Mouse (Mus musculus) lung, postnatal 36 days (tissue): ENCODE results near the gene Gm45062.

Experiments used
- DNase-seq: peaks from one replicate; pipeline ENCODE4 v3.0.0; 2022; ENCODE audit warnings: mixed read lengths

The Gm45062 gene

DNA sequence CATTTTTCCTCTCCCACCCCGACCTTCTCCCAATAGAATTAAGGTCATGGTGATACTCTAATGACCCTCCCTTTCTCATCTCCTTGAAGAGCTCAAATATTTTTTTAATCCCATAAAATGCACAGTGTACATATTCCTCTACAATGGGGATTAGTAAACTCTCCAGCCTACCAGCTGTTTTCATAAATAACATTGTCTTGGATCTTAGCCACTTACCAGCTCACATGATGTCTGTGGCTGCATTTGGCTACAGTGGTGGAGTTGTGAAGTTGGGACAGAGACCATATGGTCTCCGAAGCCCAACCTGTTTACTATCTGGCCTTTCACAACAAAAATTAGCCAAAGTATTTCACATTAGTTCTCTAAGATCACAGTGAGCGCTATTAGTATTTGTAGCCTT, 111.4 kb downstream of the Gm45062 start:
- no peak for DNase-seq

GRCm38 (mm10) chr6:8373051-8373450, 113.8 kb downstream of the Gm45062 start:
- DNase-seq: no peak

DNA sequence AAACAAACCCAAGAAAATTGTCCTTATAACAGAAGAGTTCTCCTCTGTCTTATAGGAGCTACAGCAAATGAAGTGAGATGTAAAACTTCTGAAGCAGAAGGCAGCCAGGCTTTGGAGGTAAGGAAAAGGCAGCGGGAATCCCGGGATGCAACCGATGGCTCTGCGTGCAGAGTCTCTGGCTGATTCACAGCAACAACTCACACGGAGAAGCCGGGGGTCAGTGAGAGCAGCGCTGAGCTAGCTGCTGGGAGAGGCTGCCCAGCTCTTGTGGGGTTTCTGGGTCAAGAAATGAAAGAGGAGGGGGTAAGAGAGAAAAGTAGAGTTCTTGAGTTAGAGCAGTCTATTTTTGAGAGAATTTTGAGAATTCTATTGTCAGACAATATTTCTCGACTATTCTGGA, 114.6 kb downstream of the Gm45062 start:
- DNase-seq: no peak

DNA sequence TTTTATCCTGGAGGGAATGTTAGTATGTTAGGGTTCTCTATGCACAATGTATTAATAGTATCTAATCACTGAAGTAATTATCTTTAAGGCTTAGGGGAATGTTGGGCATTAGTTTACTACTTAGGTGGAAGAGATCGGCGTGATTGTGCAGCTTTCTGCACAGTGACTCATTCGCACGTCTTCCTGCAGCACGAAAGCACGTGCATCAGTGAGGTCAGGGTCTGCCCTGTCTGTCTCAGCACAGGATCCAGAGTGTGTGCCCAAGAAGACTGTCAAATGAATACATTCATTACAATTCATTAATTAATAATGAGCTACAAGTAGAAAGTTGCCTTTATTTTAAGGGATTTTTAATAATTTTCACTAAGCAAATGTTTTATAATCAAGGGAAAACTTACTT, 115.0 kb downstream of the Gm45062 start:
- DNase-seq: no peak

GRCm38 (mm10) chr6:8374712-8375111, 115.5 kb downstream of the Gm45062 start:
- DNase-seq: no peak

- DNase-seq: no peak
These were observed 117.1 kb downstream of the Gm45062 start for GRCm38 (mm10) chr6:8376351-8376750.

DNA sequence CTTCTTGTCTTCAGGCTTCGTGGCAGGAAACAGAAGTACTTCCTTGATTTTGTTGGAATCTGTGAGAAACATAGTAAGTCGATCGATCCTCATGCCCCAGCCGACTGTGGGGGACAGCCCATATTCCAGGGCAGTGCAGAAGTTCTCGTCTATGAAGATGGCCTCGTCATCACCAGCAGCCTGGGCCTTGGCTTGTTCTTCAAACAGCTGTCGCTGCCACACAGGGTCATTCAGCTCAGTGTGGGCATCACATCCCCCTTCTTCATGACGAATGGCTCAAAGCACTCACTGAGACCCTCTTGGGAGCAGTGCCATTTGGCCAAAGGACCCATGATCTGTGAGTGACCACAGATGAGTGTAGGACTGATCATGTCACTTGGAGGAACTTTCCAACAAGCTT, 118.4 kb downstream of the Gm45062 start:
- DNase-seq: no peak

DNA sequence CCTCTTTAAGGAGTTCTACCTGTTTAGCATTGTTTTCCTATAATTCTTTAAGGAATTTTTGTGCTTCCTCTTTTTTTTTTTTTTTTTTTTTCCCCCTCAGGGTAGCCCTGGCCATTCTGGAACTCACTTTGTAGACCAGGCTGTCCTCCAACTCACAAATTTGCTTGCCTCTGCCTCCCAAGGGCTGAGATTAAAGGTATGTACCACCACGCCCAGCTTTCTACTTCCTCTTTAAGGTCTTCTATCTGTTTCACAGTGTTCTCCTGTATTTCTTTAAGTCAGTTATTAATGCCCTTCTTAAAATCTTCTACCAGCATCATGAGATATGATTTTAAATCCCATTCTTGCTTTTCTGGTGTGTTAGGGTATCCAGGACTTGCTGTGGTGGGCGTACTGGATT, 130.1 kb downstream of the Gm45062 start:
- no peak for DNase-seq

DNA sequence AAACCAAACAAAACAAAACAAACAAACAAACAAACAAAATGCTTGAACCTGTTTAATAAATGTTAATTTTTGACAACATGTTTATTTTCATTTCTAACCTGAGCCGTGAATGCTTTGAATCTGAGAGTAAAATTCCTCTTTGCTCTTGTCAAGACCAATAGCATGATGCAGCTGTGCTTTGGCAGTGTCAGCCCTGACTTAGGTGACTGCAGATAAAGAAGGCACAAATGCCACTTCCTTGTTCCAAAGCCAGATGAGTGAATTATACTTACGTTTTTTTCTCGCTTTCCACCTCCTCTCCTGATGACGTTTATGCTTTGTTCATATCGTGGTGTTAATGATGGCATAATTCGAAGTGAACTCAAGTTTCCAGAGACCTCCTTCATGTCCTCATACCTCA, 131.0 kb downstream of the Gm45062 start:
- DNase-seq: no peak

DNA sequence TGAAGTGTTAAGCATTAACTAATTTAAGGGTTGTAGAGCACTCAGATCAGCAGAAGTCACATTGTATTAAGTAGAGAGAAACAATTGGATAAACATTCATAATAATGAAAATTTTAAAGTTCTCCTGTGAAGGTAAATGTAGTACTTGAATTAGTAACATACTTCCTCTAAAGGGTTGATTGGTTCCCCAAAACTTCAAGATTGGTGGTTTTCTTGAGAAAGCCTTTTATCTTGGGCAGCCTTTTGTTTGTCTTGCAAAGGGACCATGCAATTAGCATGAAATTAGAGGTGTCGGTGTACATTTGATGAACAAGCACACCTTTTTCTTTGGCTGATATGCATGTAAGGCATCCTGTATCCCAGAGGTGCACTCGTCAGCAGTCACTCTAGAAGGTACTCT, 131.7 kb downstream of the Gm45062 start:
- no peak for DNase-seq

- no peak for DNase-seq
These were observed 133.8 kb downstream of the Gm45062 start for GRCm38 (mm10) chr6:8393029-8393428.

DNA sequence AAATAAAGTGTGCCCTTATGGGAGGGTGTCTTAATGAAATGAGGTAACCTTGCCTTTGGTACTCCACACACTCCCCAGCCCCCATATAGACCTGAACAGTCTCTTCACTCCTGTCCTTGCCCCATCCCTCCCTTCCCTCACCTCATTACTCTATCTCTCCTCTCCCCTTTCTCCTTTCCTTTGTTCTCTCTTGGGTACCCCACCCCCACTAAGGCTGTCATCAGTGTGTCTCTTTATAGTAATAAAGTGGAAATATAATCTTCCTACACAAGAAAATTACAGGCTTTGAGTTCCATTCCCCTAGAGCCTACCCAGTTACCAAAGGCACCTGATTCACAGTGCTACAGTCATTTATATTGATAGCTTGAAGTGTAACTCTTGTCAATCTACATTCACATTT, 134.8 kb downstream of the Gm45062 start:
- DNase-seq: no peak

GRCm38 (mm10) chr6:8395061-8395460, 135.8 kb downstream of the Gm45062 start:
- DNase-seq: no peak

GRCm38 (mm10) chr6:8397252-8397651, 138.0 kb downstream of the Gm45062 start:
- no peak for DNase-seq

GRCm38 (mm10) chr6:8399710-8400109, 140.5 kb downstream of the Gm45062 start:
- DNase-seq: no peak

GRCm38 (mm10) chr6:8403127-8403526, 143.9 kb downstream of the Gm45062 start:
- no peak for DNase-seq

DNA sequence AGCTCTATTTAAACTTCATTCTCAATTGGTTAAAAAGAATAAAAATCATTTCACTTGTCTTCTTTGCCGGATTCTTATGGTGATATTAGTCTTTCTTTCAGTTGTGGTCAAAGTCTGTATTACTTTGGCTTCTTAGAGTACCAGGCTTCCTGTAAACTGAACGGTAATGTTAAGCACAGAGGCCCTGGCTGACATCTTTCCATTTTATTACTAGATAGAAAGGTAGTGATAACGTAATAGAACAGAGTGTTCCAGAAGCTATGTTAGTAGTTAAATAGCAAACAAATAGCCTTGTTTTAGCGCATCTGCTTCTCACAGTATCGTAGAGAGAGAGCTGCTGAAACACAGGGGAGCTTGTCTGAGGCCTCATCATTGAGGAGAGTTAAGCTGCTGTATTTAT, 146.6 kb downstream of the Gm45062 start:
- no peak for DNase-seq

DNA sequence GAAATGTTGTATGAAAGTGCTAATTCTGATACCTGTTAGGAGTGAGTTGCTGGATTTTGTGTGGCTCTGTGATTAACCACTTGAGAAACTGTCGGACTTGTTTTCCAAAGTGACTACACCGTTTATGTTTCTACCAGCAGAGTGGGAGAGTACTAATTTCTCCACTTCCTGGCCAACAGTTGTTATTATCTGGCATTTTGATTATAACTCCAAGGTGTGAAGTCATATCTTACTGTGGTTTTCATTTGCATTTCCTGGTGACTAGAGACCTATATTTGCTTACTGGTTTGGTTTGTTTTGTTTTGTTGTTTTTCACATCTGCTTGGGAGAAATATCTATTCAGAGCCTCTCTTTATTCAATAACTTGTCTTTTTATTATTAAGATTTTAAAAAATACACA, 149.1 kb downstream of the Gm45062 start:
- DNase-seq: no peak

GRCm38 (mm10) chr6:8409865-8410264, 150.6 kb downstream of the Gm45062 start:
- DNase-seq: no peak

DNA sequence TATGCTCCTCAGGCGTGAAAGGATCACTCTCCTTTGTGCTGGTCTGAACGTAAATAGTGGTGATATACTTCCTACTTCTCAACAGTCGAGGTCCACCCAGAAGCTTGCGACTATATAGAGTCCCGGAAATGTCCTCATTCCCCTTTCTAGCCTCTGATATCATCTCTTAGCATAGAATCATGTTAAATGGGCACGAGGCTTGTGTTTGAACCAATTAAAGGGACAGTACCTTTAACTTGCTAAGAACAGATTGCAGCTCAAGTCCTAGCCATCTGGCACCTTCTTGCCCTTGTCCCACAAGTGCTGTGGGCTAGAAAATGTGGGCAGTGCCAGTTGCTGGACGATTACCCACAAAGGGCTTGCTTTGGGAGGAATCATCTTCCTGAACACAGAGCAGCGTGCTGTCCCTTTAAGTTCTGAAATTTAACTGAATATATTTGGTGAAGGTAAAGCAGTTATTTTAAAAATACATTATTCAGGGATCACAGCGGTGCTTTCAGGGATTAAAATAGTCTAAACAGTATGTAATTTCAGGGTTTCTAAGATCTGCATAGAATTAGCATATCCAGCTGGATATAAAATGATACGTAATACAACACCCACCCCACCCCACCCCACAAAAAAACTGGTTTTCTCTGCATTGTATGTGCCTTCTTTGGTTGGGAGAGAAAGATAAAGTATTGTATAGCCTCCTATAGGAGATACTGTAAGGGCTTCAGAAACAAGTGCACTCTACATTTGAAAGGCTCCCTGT, 153.8 kb downstream of the Gm45062 start:
- DNase-seq: no peak

- DNase-seq: no peak
These were observed 154.8 kb downstream of the Gm45062 start for GRCm38 (mm10) chr6:8414020-8414419.

GRCm38 (mm10) chr6:8415823-8416222, 156.6 kb downstream of the Gm45062 start:
- DNase-seq: no peak

DNA sequence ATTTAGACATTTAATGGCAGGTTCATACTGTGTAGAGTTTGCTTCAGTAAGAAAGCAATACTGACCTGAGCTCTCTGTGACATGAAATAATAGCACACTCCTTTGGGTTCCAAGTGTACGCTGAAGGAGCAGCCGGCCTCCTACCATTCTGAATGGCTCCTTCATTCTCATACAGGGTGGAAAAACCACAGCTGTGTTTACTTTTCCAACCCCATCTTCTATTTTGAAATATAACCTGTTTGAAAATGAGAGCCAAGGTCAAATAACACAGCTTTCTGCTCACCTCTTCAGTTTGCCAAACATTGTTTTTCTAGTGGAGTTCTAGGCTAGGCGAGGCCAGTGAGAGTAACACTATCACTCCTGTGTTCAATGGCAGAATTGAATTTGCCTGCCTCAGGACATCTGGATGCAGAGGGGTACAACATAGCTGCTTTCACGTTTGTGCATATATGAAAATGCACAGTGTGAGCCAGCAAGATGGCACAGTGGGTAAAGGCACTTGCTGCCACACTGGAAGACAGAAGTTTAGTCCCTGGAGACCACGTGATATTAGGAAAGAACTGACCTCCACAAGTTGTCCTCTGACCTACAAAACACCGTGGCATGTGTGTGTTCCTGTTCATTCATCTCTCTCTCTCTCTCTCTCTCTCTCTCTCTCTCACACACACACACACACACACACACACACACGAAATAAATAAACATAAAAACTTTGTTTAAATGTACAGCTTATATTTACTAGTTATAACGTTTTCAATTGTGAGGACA, 157.7 kb downstream of the Gm45062 start:
- DNase-seq: peak; percentile 45

DNA sequence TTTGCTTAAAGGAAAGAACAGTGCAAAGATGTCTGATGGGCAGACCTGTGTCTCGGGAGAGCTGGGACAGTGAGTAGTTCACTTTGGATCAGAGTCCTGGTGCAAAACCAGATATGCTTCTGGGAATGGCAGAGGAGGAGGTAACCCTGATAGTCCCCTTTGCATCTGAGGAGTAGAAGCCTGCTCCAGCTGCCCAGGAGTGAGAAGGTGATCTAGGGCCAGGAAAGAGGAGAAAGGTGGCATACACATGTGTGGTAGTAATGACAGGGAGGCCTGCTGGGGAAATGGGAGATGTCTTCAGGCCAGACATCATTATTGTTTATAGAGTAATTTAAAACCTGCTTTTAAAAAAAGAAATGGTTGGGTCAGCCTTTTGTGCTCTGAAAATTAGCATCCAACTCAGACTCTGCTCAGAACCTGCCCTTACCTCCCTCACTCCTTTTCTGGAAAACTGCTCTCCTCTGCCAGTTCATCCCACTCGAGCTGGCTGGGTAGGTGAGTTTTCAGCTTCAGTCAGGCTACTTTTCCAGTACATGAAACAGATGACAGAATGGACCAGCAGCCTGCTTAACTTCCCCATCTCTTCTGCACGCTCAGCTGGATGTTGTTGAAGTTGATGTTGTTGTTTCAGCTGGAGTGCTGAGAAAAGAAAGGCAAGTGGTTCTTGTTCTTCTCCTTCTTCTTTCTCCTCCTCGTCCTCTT, 160.4 kb downstream of the Gm45062 start:
- DNase-seq: no peak
